Mouse (Mus musculus) spleen, embryonic (tissue): Measurements from ENCODE around the gene Igfn1.

Source experiments
- CTCF ChIA-PET: fragments of 350-600 bp; sonication (Branson Sonifier 250); formaldehyde crosslinking; loops from one replicate; lab custom pipeline; 2022; lab: Charles Lee

Gene Igfn1

DNA sequence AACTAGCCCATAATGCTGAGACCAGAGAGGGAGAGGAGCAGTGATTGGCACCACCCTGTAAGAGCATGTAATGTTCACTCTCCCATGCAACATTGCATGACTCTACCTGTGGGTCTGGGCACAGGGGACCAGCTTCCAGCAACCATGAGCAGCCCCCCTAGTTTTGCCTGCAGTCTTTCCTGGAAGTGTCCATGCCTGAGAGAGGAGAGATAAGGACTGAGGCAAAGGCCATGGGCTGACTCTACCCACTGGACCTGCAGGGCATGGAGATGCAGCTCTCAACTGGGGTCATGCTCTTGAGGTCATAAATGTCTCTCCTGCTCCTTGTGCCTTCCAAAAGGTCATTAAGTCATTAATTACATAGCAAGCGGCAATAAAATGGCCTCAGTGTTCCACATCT is 70.1 kb downstream of the Igfn1 start:
- CTCF ChIA-PET, result no interaction called here

DNA sequence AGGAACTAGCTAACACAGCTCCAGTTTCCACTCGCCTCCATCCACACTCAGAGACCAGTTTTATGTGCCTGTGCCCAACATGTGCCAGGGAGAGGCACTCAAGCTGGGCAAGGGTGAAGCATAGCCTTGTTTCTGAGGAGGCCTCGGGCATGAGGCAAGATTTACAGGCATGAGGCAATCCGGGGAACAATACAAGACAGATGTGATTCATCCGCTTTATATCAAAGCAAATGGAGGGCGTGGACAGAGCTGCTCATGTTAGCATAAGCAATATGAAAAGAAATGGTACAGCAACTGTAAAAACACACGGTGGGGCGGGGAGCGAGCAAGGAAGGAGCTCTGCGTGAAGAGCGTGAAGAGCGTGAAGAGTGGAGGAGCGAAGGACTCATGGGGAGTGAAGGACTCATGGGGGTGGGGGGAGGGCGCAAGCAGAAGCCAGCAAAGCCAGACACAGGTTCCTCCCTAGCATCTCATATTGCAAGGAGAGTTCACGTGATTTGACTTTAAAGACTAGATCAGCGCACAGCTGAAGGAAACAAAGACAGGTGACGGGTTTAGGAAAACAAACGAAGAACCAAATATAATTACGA is 72.3 kb downstream of the Igfn1 start:
- CTCF ChIA-PET, result no interaction called here

DNA sequence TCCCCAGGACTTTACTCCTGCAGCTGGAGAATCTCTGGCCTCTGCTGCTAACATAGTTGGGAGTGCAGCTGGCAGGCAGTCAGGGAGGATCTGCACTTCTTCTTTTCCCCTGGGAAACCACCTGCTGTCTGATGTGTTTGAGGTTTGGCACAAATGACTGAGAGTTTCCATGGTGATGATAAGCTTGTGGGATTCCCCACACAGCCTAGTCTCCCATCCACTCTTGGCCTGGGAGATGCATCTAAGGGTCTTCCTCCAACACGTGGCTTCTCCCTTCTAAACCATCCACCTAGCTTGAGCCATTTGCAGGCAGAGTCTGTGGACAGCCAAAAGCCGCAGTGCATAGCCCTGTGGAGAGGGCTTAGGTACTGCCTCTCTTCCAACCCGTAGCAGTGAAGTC is 76.3 kb downstream of the Igfn1 start:
- CTCF ChIA-PET, result no interaction called here

DNA sequence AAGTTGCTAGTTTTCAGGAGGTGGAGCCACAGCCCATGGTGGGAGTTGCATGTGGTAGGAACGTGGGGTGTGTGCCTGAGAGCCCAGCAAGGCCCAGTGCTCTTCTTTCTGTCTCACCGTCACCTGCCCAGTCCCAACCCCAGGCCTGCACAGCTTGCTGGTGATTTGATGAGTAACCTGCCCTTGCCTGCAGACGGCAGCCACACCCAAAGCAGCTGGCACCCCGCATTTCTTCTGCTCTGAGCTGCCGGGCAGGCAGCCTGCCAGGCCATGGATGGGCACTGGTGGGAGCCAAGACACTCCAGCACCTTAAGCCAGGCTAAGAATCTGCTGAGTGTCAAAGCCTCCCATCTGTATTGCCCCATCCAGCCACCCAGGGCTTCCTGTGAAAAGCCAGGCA is 80.3 kb downstream of the Igfn1 start:
- CTCF ChIA-PET, result no interaction called here

GRCm38 (mm10) chr1:135924377-135924994 is 81.7 kb downstream of the Igfn1 start:
- CTCF ChIA-PET, result no interaction called here

DNA sequence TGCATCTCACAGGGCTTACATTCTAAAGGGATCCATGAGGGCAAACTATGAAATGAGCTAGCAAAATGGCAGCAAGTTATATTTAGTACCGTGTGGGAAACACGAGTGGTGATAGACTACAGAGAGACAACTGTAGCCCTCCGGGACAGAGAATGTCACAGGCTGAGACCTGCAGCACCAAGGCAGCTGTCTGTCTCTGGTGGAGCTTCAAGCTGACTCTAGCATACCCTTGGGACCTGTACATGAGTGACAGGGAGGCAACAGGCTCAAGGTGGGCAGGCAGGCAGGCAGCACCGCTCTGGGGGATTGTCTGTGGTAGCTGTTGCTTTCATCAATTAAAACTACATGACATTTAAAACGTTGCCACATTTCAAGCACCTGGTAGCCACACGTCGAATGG is 82.9 kb downstream of the Igfn1 start:
- CTCF ChIA-PET, result no interaction called here

GRCm38 (mm10) chr1:135918644-135919407 is 87.3 kb downstream of the Igfn1 start, which contains the start of gene Pkp1:
Pkp1 (minus strand) TSS chr1:135919207.
- CTCF ChIA-PET, result no interaction called here

DNA sequence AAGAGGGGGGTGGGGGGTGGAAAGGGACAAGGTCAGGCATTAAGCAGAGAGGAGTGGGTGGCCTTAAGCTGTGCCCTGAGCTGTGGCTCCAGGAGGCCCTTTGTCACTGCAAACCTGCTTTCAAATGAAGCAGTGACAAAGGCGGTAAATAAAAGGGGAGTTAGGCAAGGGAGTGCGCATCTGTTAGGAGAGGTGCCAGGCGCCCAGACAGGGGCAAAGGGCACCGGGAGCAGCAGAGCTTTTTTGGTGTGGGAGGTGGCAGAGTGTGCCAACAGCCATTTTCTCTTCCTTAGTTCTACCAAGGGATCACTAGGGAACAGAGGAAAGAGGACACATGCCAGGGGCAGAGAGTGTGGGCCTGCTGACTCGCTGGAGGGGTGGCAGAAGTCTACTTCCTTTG is 88.9 kb downstream of the Igfn1 start:
- CTCF ChIA-PET, result no interaction called here

DNA sequence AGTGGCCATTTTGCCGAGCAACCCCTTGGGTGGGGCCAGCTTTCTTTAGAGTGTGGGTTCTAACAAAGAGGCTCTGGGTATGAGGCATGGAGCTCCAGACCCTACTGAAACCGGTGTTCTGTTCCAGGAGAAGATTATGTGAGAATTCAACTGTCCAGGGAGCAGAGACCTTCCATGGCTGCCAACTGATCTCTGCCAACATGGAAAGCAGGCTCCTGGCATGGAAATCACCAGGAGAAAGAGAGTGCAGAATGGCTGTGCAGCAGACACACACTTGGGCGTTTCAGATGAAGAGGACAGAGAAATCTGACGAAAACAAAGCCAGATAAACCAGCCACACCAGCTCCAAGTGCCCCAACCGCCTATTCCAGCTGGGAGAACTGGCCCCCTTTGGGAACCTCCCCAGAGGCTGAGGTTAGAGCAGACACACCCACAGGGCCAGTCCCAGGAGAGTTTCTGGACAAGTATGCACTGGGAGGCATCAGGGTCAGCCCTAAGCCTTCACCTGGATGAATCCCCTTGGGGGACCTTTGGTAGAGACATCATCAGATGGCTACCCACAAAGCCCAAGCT is 89.6 kb downstream of the Igfn1 start:
- CTCF ChIA-PET, result no interaction called here

GRCm38 (mm10) chr1:135913657-135914056 is 92.5 kb downstream of the Igfn1 start:
- CTCF ChIA-PET, result no interaction called here

GRCm38 (mm10) chr1:135909381-135909780 is 96.8 kb downstream of the Igfn1 start:
- CTCF ChIA-PET, result no interaction called here

- CTCF ChIA-PET, result no interaction called here
These were observed 99.4 kb downstream of the Igfn1 start for GRCm38 (mm10) chr1:135906736-135907135.
